22 mouse cellular contexts compared by ENCODE assay signal in genomic region chr5:53151379-53151960, GRCm38 (mm10).
DNase-seq lines count a peak whose midpoint lies in the region; ATAC-seq and TF ChIP-seq lines count a peak whose summit lies in the region.
"Had no signal": no experiment of that assay in that cellular context is flagged by ENCODE, and none has a peak within 500 bp of the region (broad histone marks: within the 10 kb centered on the region; RNA-seq: fewer than 3 reads in every experiment).

No protein-coding gene starts in this region.

- no peak for DNase-seq in midbrain, embryonic 10.5 days (ENCODE audit: low spot score)
- DNase-seq in forebrain, embryonic 10.5 days (ENCODE audit: extremely low spot score, low spot score), result no peak
- peak; percentile 65 for DNase-seq in forebrain, postnatal 0 days
- no peak for DNase-seq in adrenal gland, postnatal 25 days
- no peak for DNase-seq in right cerebral cortex, postnatal 36 days (ENCODE audit: low spot score in 2 of 2)
- DNase-seq: adrenal gland, postnatal 36 days; cerebellum, adult 11 months; cerebellum, adult 8-10 months; cerebellum, postnatal 14 days; embryo, embryonic 11 days; gastrocnemius, postnatal 36 days; heart, adult 11 months; heart, postnatal 36 days; kidney, adult 11 months had no signal

- TF ChIP-seq CTCF in forebrain, postnatal 0 days (IDR thresholded peaks at IDR 0.05; ENCODE audit: low read depth), result no peak

- no peaks in the 10 kb centered on the region for H3K36me3 ChIP-seq in midbrain, embryonic 12.5 days
- no peaks in the 10 kb centered on the region for H3K36me3 ChIP-seq in midbrain, embryonic 10.5 days
- no peaks in the 10 kb centered on the region for H3K36me3 ChIP-seq in forebrain, embryonic 10.5 days (replicated peaks)
- no peaks in the 10 kb centered on the region for H3K36me3 ChIP-seq in forebrain, embryonic 13.5 days (ENCODE audit: poor library complexity, severe bottlenecking)
- H3K36me3 ChIP-seq in forebrain, postnatal 0 days (ENCODE audit: insufficient read depth), result no peaks in the 10 kb centered on the region
- H3K36me3 ChIP-seq: embryonic facial prominence, embryonic 15.5 days; G1E; heart, embryonic 13.5 days had no signal

- no peaks in the 10 kb centered on the region for H3K9me3 ChIP-seq in midbrain, embryonic 12.5 days
- H3K9me3 ChIP-seq in midbrain, embryonic 10.5 days (replicated peaks), result no peaks in the 10 kb centered on the region
- no peaks in the 10 kb centered on the region for H3K9me3 ChIP-seq in forebrain, embryonic 10.5 days
- no peaks in the 10 kb centered on the region for H3K9me3 ChIP-seq in forebrain, embryonic 13.5 days (replicated peaks)
- no peaks in the 10 kb centered on the region for H3K9me3 ChIP-seq in forebrain, postnatal 0 days (ENCODE audit: low read length)
- H3K9me3 ChIP-seq: embryonic facial prominence, embryonic 15.5 days; heart, embryonic 13.5 days had no signal

- peaks cover 34% of the 10 kb centered on the region for H3K4me1 ChIP-seq in midbrain, embryonic 12.5 days
- H3K4me1 ChIP-seq in midbrain, embryonic 10.5 days, result peaks cover 19% of the 10 kb centered on the region
- H3K4me1 ChIP-seq in forebrain, embryonic 10.5 days, result peaks cover 58% of the 10 kb centered on the region
- peaks cover 71% of the 10 kb centered on the region for H3K4me1 ChIP-seq in forebrain, embryonic 13.5 days
- 0 out of 2 replicates have a peak, but pooled peaks cover 24% of the 10 kb centered on the region for H3K4me1 ChIP-seq in forebrain, postnatal 0 days (ENCODE audit: insufficient read depth)

- H3K27ac ChIP-seq in midbrain, embryonic 12.5 days (replicated peaks), result no peak overlapping the region
- no peak overlapping the region for H3K27ac ChIP-seq in midbrain, embryonic 10.5 days (replicated peaks)
- peak overlapping the region; percentile 40; the same call in 1 of the 2 replicates for H3K27ac ChIP-seq in forebrain, embryonic 10.5 days
- peak overlapping the region; percentile 72 for H3K27ac ChIP-seq in forebrain, embryonic 13.5 days
- H3K27ac ChIP-seq in forebrain, postnatal 0 days (ENCODE audit: low read depth, low read length), result peak overlapping the region; percentile 36; the same call in 1 of the 2 replicates
- H3K27ac ChIP-seq: embryonic facial prominence, embryonic 15.5 days; heart, embryonic 13.5 days; hindbrain, postnatal 0 days had no signal

- 0 out of 2 replicates have a peak, but pooled peaks cover 9% of the 10 kb centered on the region for H3K27me3 ChIP-seq in midbrain, embryonic 12.5 days
- peaks cover 17% of the 10 kb centered on the region for H3K27me3 ChIP-seq in midbrain, embryonic 10.5 days (ENCODE audit: low read depth, poor library complexity, severe bottlenecking)
- peaks cover 32% of the 10 kb centered on the region for H3K27me3 ChIP-seq in forebrain, embryonic 10.5 days (ENCODE audit: poor library complexity, severe bottlenecking)
- H3K27me3 ChIP-seq in forebrain, embryonic 13.5 days, result peaks cover 8% of the 10 kb centered on the region; the same call in 1 of the 2 replicates
- H3K27me3 ChIP-seq in forebrain, postnatal 0 days (ENCODE audit: insufficient read depth, low read length), result no peaks in the 10 kb centered on the region; the same call in 1 of the 2 replicates
- H3K27me3 ChIP-seq: embryonic facial prominence, embryonic 15.5 days; heart, embryonic 13.5 days had no signal

- WGBS in midbrain, embryonic 12.5 days, result 76% methylated on average over 18 of the region's 18 CpGs
- 89% methylated on average over 18 of the region's 18 CpGs for WGBS in midbrain, embryonic 10.5 days
- 68% methylated on average over 18 of the region's 18 CpGs for WGBS in forebrain, embryonic 10.5 days
- 17% methylated on average over 18 of the region's 18 CpGs for WGBS in forebrain, embryonic 13.5 days
- WGBS in forebrain, postnatal 0 days, result 20% methylated on average over 18 of the region's 18 CpGs

- H3K4me2 ChIP-seq in midbrain, embryonic 12.5 days (replicated peaks), result no peak overlapping the region
- peak overlapping the region; percentile 37 for H3K4me2 ChIP-seq in forebrain, embryonic 13.5 days
- H3K4me2 ChIP-seq in forebrain, postnatal 0 days (ENCODE audit: low read depth), result peak overlapping the region; percentile 19
- H3K4me2 ChIP-seq: embryonic facial prominence, embryonic 15.5 days; heart, embryonic 13.5 days had no signal

- no peak overlapping the region for H3K9ac ChIP-seq in midbrain, embryonic 12.5 days (replicated peaks)
- H3K9ac ChIP-seq in forebrain, embryonic 13.5 days, result no peak overlapping the region
- H3K9ac ChIP-seq in forebrain, postnatal 0 days, result no peak overlapping the region
- H3K9ac ChIP-seq: embryonic facial prominence, embryonic 15.5 days; heart, embryonic 13.5 days had no signal

- 0 out of 2 replicates have a peak, but pooled peaks have one; percentile 21 for ATAC-seq in midbrain, embryonic 12.5 days (ENCODE audit: low FRiP score, low read depth)
- peak; percentile 75 for ATAC-seq in forebrain, embryonic 13.5 days
- peak; percentile 58; the same call in 1 of the 2 replicates for ATAC-seq in forebrain, postnatal 0 days
- ATAC-seq: activated CD4-positive, CD25-positive, alpha-beta regulatory T cell, adult 4 months; hindbrain, postnatal 0 days had no signal

- no peak overlapping the region for H3K4me3 ChIP-seq in midbrain, embryonic 12.5 days
- H3K4me3 ChIP-seq in midbrain, embryonic 10.5 days, result no peak overlapping the region
- H3K4me3 ChIP-seq in forebrain, embryonic 10.5 days, result no peak overlapping the region
- H3K4me3 ChIP-seq in forebrain, embryonic 13.5 days, result no peak overlapping the region
- H3K4me3 ChIP-seq in forebrain, postnatal 0 days (ENCODE audit: low read depth, low read length), result no peak overlapping the region
- H3K4me3 ChIP-seq: embryonic facial prominence, embryonic 15.5 days; erythroblast, embryonic 14.5 days; heart, embryonic 13.5 days had no signal

Comparison
In these comparisons a context has a peak if more than half of its experiments do, and no peak if none do; other contexts are left out.
1. ATAC-seq: peak in every context shown above with its lines; median percentile 75 in forebrain, embryonic 13.5 days; 58 in forebrain, postnatal 0 days; 21 in midbrain, embryonic 12.5 days.
2. H3K27ac ChIP-seq: peak in forebrain, embryonic 10.5 days (single experiment), forebrain, embryonic 13.5 days (single experiment) and forebrain, postnatal 0 days (single experiment); none in midbrain, embryonic 12.5 days (single experiment) and midbrain, embryonic 10.5 days (single experiment).